Mouse (Mus musculus) C2C12 (cell line): Measurements from ENCODE around the gene Syngr3.

Experiments
- CEBPB ChIP-seq: IDR thresholded peaks from one replicate; pipeline ENCODE4 v1.6.1; 2011; ENCODE audit warnings: low read depth, mild to moderate bottlenecking, control low read depth, moderate library complexity
- CTCF ChIP-seq: IDR thresholded peaks from one replicate; pipeline ENCODE4 v1.5.1; 2011; ENCODE audit not compliant: control insufficient read depth, insufficient read depth, insufficient read length
- FOSL1 ChIP-seq: IDR thresholded peaks from one replicate; pipeline ENCODE4 v1.8.0; 2011; ENCODE audit warnings: mild to moderate bottlenecking, low read length; ENCODE audit not compliant: poor library complexity, insufficient read depth, severe bottlenecking
- MAX ChIP-seq: IDR thresholded peaks from one replicate; pipeline ENCODE4 v1.6.1; 2011; ENCODE audit warnings: mild to moderate bottlenecking, control low read depth
- MYOD1 ChIP-seq: IDR thresholded peaks from one replicate; pipeline ENCODE4 v1.6.1; 2011; ENCODE audit warnings: low read depth; ENCODE audit not compliant: control insufficient read depth, insufficient read length
- MYOG ChIP-seq: IDR thresholded peaks from one replicate; pipeline ENCODE4 v1.6.1; 2011; ENCODE audit not compliant: control insufficient read depth, insufficient read length; ENCODE audit errors: extremely low read depth

DNA sequence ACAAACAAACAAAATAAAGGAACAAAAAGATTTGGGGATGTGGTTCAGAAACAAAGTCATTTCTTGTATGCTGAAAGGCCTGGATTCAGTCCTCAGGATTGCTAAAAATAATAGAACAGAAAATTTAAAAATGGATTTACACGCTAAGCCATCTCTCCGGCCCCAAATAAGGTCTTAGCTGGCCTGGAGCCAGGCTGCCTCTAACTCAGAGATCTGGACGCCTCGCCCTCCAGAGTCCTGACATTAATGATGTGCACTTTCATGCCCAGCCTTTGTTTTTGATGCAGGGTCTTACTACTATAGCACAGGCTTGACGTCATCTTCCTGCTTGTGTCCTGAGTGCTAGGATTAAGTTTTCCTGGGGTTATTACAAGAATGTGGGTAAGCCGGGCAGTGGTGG is 39.3 kb upstream of the Syngr3 start:
- TF ChIP-seq CTCF (no peak), MYOG (no peak), CEBPB (no peak), MAX (no peak), MYOD1 (no peak), FOSL1 (no peak)
